Mouse (Mus musculus) c-Kit-positive CD71-negative TER-119-negative erythroid progenitor cells, embryonic 14.5 days (primary cell): Measurements from ENCODE around the gene Actl6b.
A peak's percentile ranks its signal among the peaks of the same experiment; 100 is the strongest.

ENCODE experiments used
- DNase-seq: peaks from one replicate; pipeline ENCODE4 v3.0.0-alpha.2; 2013; ENCODE audit warnings: low read depth

Gene Actl6b

GRCm38 (mm10) chr5:137553411-137553837 is at the start of gene Actl6b:
Actl6b (plus strand) TSS chr5:137553517.
- DNase-seq, result peak; percentile 50

- DNase-seq, result no peak
Measured at GRCm38 (mm10) chr5:137504041-137504440, 49.3 kb upstream of the Actl6b start.

GRCm38 (mm10) chr5:137510014-137510501 is 43.3 kb upstream of the Actl6b start:
- DNase-seq, result no peak

- no peak for DNase-seq
Measured at GRCm38 (mm10) chr5:137510573-137511390, 42.5 kb upstream of the Actl6b start.

GRCm38 (mm10) chr5:137511706-137512105 is 41.6 kb upstream of the Actl6b start:
- no peak for DNase-seq

- DNase-seq, result no peak
Measured at GRCm38 (mm10) chr5:137512847-137513794, 40.2 kb upstream of the Actl6b start.

- no peak for DNase-seq
Measured at GRCm38 (mm10) chr5:137513951-137514721, 39.2 kb upstream of the Actl6b start.

- DNase-seq, result no peak
Measured at GRCm38 (mm10) chr5:137514811-137515210, 38.5 kb upstream of the Actl6b start.

- DNase-seq, result no peak
Measured at GRCm38 (mm10) chr5:137518436-137518835, 34.9 kb upstream of the Actl6b start, which contains the start of gene Gigyf1. Gigyf1 (plus strand) TSS chr5:137518548.

- no peak for DNase-seq
Measured at GRCm38 (mm10) chr5:137519691-137520550, 33.4 kb upstream of the Actl6b start.

- DNase-seq, result no peak
Measured at GRCm38 (mm10) chr5:137521861-137522260, 31.5 kb upstream of the Actl6b start.

- DNase-seq, result no peak
Measured at GRCm38 (mm10) chr5:137522711-137523110, 30.6 kb upstream of the Actl6b start.

GRCm38 (mm10) chr5:137523396-137524250 is 29.7 kb upstream of the Actl6b start:
- no peak for DNase-seq

- DNase-seq, result no peak
Measured at GRCm38 (mm10) chr5:137524251-137524515, 29.1 kb upstream of the Actl6b start.

- DNase-seq, result no peak
Measured at GRCm38 (mm10) chr5:137524671-137525070, 28.6 kb upstream of the Actl6b start.

- DNase-seq, result no peak
Measured at GRCm38 (mm10) chr5:137525511-137525910, 27.8 kb upstream of the Actl6b start.

- no peak for DNase-seq
Measured at GRCm38 (mm10) chr5:137526192-137526936, 27.0 kb upstream of the Actl6b start.

- no peak for DNase-seq
Measured at GRCm38 (mm10) chr5:137527413-137527812, 25.9 kb upstream of the Actl6b start.

- no peak for DNase-seq
Measured at GRCm38 (mm10) chr5:137528247-137528968, 24.9 kb upstream of the Actl6b start.
